Mouse (Mus musculus): ENCODE data around the gene Rbbp5.

Rbbp5 gene

DNA sequence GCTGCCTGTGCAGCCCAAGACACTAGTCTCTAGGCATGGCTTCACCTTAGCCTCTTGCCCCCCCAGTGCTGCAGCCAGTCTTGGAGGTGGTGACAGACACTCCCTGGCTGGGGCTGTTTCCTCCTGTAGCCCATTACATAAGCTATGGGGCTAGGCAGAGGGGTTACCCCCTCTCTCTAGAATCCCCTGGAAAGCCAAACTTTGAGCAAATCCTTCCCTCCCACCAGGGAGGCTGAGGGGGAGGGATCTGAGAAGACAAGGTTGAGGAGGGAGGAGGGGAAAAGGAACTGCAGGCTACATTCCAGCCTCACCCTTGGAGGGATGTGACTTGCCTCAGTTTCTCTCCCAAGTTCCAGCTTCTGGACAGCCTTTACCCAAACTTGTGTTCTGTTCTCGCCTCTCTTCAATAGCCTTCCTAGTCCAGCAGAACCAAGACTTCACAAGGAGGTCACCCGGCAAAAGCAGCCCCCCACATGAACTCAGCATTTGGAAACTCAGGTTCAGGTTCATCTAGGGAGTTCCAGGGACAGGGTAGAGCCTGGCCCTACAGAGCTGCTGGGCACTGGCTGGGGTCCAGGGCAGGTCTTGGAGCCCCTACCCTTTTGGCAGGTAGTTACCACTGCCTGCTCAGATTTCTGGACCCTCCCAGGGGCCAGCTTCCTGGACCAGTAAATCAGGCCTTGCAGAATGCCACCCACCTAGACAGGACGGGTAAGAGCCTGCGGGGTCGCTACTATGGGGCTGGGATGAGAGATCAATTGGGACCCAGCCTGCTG lies 64.8 kb downstream of the Rbbp5 start:
- DNase-seq (ENCODE audit: low spot score), result no peak

GRCm38 (mm10) chr1:132542762-132543306 lies 65.7 kb downstream of the Rbbp5 start, which contains the start of gene Cntn2:
Gene Cntn2, minus strand, starts transcription at chr1:132543256.
- no peak for DNase-seq (ENCODE audit: low spot score)

DNA sequence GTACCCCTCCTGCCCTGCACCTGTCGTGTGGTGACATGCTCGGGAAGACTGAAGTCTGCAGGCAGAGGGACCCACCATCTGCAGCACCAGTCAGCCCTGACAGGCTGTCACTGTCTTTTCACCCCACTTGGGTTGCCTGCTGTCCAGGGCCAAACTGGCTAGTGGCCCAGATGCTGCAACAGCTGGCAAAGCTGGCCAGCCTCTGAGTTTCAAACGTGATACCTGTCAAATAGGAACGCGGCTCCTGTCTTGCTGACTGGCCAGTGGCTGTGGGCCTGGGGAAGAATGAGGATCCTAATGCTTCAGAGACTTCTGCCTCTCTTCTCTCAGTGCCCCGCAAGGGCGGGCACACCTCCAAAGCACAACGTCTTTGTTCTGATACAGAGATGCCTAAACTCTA lies 66.6 kb downstream of the Rbbp5 start:
- DNase-seq (ENCODE audit: low spot score), result no peak

Data from layer of hippocampus, adult 9-10 months (tissue).